Mouse (Mus musculus) heart, embryonic 11.5 days (tissue): ENCODE results near the gene Kcnk3. TPM values are rescaled to one million over a fixed set of nuclear protein-coding genes. Genes with fewer than 3 reads are reported as not detected.

Experiments
- ATAC-seq: fragments of 200-750 bp; cut with Nextera tagmentation; replicated peaks from 2 replicates; pipeline ENCODE4 v1.8.0; 2017; ENCODE audit warnings: moderate library complexity; ENCODE audit not compliant: insufficient number of reproducible peaks, low FRiP score, low TSS enrichment
- H3K27ac ChIP-seq: fragments of 300-500 bp; sonication (generic); 2 replicates; pipeline ENCODE4 v1.5.1; 2014; ENCODE audit warnings: mild to moderate bottlenecking, low read depth, low read length
- H3K27me3 ChIP-seq: fragments of 300-500 bp; sonication (generic); 2 replicates; pipeline ENCODE4 v1.6.1; 2014; ENCODE audit warnings: mild to moderate bottlenecking, low read length, mixed read lengths; ENCODE audit not compliant: control insufficient read depth, insufficient read depth
- H3K36me3 ChIP-seq: fragments of 300-500 bp; sonication (generic); 2 replicates; pipeline ENCODE4 v1.6.1; 2014; ENCODE audit warnings: mild to moderate bottlenecking, low read length, moderate library complexity, mixed read lengths; ENCODE audit not compliant: control insufficient read depth, insufficient read depth
- H3K4me1 ChIP-seq: fragments of 300-500 bp; sonication (generic); 2 replicates; pipeline ENCODE4 v1.6.1; 2014; ENCODE audit warnings: low read length; ENCODE audit not compliant: control insufficient read depth, insufficient read depth
- H3K4me2 ChIP-seq: fragments of 300-500 bp; sonication (generic); 2 replicates; pipeline ENCODE4 v1.6.1; 2014; ENCODE audit warnings: mild to moderate bottlenecking, moderate library complexity
- H3K4me3 ChIP-seq: fragments of 300-500 bp; sonication (generic); 2 replicates; pipeline ENCODE4 v1.5.1; 2014; ENCODE audit warnings: low read depth, low read length
- H3K9ac ChIP-seq: fragments of 300-500 bp; sonication (generic); 2 replicates; pipeline ENCODE4 v1.6.1; 2014; ENCODE audit warnings: mild to moderate bottlenecking, low read depth, low read length, moderate library complexity
- H3K9me3 ChIP-seq: fragments of 300-500 bp; sonication (generic); replicated peaks from 2 replicates; pipeline ENCODE4 v1.6.1; 2016; ENCODE audit warnings: low read length; ENCODE audit not compliant: control insufficient read depth
- WGBS: fragments of 180-500 bp; shearing (Covaris S2); extraction: QIAGEN DNeasy Blood & Tissue Kit; methylation state at CpG from one replicate; pipeline ENCODE4 v1.1.7; 2014; ENCODE audit not compliant: insufficient replicate concordance; 5-methylcytosine and 5-hydroxymethylcytosine counted together
- polyA plus RNA-seq: library from polyadenylated mRNA; unstranded; fragments of >200 nt; fragmentation: Nextera tagmentation; extraction: Ambion mirVana; gene quantifications from 2 replicates; pipeline ENCODE4 v1.2.1, GENCODE M21; 2014

Gene Kcnk3
- polyA plus RNA-seq, 1 experiment from 2014 or later, result 37.8 TPM

- WGBS, result 64% methylated on average over 3 of the region's 3 CpGs
- H3K4me2 ChIP-seq, result no peak overlapping the region
- ATAC-seq, result no peak
- no peaks in the 10 kb centered on the region for H3K9me3 ChIP-seq
- H3K4me1 ChIP-seq, result peaks cover 13% of the 10 kb centered on the region; the same call in 1 of the 2 replicates
- no peak overlapping the region for H3K4me3 ChIP-seq
- H3K36me3 ChIP-seq, result no peaks in the 10 kb centered on the region
- H3K27ac ChIP-seq, result no peak overlapping the region
- H3K27me3 ChIP-seq, result no peaks in the 10 kb centered on the region
- H3K9ac ChIP-seq, result no peak overlapping the region
Observed at GRCm38 (mm10) chr5:30556284-30556683, 31.7 kb upstream of the Kcnk3 start.

GRCm38 (mm10) chr5:30559421-30559820, 28.5 kb upstream of the Kcnk3 start:
- H3K4me1 ChIP-seq, result peaks cover 11% of the 10 kb centered on the region; the same call in 1 of the 2 replicates
- no peaks in the 10 kb centered on the region for H3K27me3 ChIP-seq
- ATAC-seq, result no peak
- no peak overlapping the region for H3K4me2 ChIP-seq
- H3K4me3 ChIP-seq, result no peak overlapping the region
- WGBS, result 85% methylated on average over 3 of the region's 3 CpGs
- H3K36me3 ChIP-seq, result no peaks in the 10 kb centered on the region
- no peak overlapping the region for H3K27ac ChIP-seq
- H3K9me3 ChIP-seq, result no peaks in the 10 kb centered on the region
- H3K9ac ChIP-seq, result no peak overlapping the region

- WGBS, result 23% methylated on average over 3 of the region's 3 CpGs
- Histone ChIP-seq H3K9ac (no peak overlapping the region), H3K36me3 (no peaks in the 10 kb centered on the region), H3K4me1 (0 out of 2 replicates have a peak, but pooled peaks cover 6% of the 10 kb centered on the region), H3K27me3 (no peaks in the 10 kb centered on the region), H3K4me3 (no peak overlapping the region), H3K4me2 (no peak overlapping the region), H3K27ac (no peak overlapping the region), H3K9me3 (no peaks in the 10 kb centered on the region)
- no peak for ATAC-seq
Observed at GRCm38 (mm10) chr5:30559986-30560493, 27.9 kb upstream of the Kcnk3 start.

GRCm38 (mm10) chr5:30568479-30568878, 19.5 kb upstream of the Kcnk3 start:
- no peak overlapping the region for H3K4me2 ChIP-seq
- H3K9ac ChIP-seq, result no peak overlapping the region
- H3K4me3 ChIP-seq, result no peak overlapping the region
- H3K27me3 ChIP-seq, result no peaks in the 10 kb centered on the region
- 60% methylated on average over 1 of the region's 1 CpGs for WGBS
- peaks cover 15% of the 10 kb centered on the region; the same call in 1 of the 2 replicates for H3K4me1 ChIP-seq
- no peaks in the 10 kb centered on the region for H3K36me3 ChIP-seq
- no peaks in the 10 kb centered on the region for H3K9me3 ChIP-seq
- no peak overlapping the region for H3K27ac ChIP-seq
- no peak for ATAC-seq

GRCm38 (mm10) chr5:30571820-30572219, 16.1 kb upstream of the Kcnk3 start:
- Histone ChIP-seq H3K27ac (peak overlapping the region; percentile 85), H3K4me3 (no peak overlapping the region), H3K9me3 (no peaks in the 10 kb centered on the region), H3K9ac (no peak overlapping the region), H3K4me1 (peaks cover 16% of the 10 kb centered on the region), H3K4me2 (no peak overlapping the region), H3K36me3 (no peaks in the 10 kb centered on the region), H3K27me3 (no peaks in the 10 kb centered on the region)
- ATAC-seq, result peak; percentile 23; the same call in 1 of the 2 replicates
- WGBS, result 34% methylated on average over 5 of the region's 5 CpGs

- H3K4me1 ChIP-seq, result peaks cover 40% of the 10 kb centered on the region
Observed at GRCm38 (mm10) chr5:30574367-30574766, 13.6 kb upstream of the Kcnk3 start.

GRCm38 (mm10) chr5:30576233-30576632, 11.7 kb upstream of the Kcnk3 start:
- no peak overlapping the region for H3K4me3 ChIP-seq
- peak overlapping the region; percentile 82 for H3K27ac ChIP-seq
- peaks cover 39% of the 10 kb centered on the region for H3K4me1 ChIP-seq
- no peak for ATAC-seq
- 69% methylated on average over 7 of the region's 7 CpGs for whole genome bisulfite sequencing
- no peaks in the 10 kb centered on the region for H3K27me3 ChIP-seq
- no peak overlapping the region for H3K4me2 ChIP-seq
- H3K36me3 ChIP-seq, result no peaks in the 10 kb centered on the region
- H3K9me3 ChIP-seq, result no peaks in the 10 kb centered on the region
- no peak overlapping the region for H3K9ac ChIP-seq

More at GRCm38 (mm10) chr5:30574367-30574766, 13.6 kb upstream of the Kcnk3 start:
- Histone ChIP-seq H3K9me3 (no peaks in the 10 kb centered on the region), H3K27ac (0 out of 2 replicates have a peak overlapping the region, but pooled peaks have one; percentile 46), H3K36me3 (no peaks in the 10 kb centered on the region), H3K27me3 (no peaks in the 10 kb centered on the region), H3K4me2 (no peak overlapping the region), H3K9ac (no peak overlapping the region), H3K4me3 (no peak overlapping the region)
- 72% methylated on average over 8 of the region's 8 CpGs for WGBS
- ATAC-seq, result no peak

- Histone ChIP-seq H3K4me2 (no peak overlapping the region), H3K9ac (no peak overlapping the region; the same call in 1 of the 2 replicates), H3K36me3 (no peaks in the 10 kb centered on the region), H3K27me3 (no peaks in the 10 kb centered on the region), H3K4me1 (peaks cover 38% of the 10 kb centered on the region), H3K9me3 (no peaks in the 10 kb centered on the region), H3K4me3 (no peak overlapping the region), H3K27ac (peak overlapping the region; percentile 82)
- peak; percentile 59; the same call in 1 of the 2 replicates for ATAC-seq
- 37% methylated on average over 9 of the region's 9 CpGs for WGBS
Observed at GRCm38 (mm10) chr5:30577251-30577650, 10.7 kb upstream of the Kcnk3 start.

GRCm38 (mm10) chr5:30577654-30578310, 10.2 kb upstream of the Kcnk3 start:
- no peaks in the 10 kb centered on the region for H3K36me3 ChIP-seq
- peak overlapping the region; percentile 82 for H3K27ac ChIP-seq
- no peak overlapping the region for H3K9ac ChIP-seq
- H3K4me3 ChIP-seq, result no peak overlapping the region
- no peaks in the 10 kb centered on the region for H3K27me3 ChIP-seq
- WGBS, result 71% methylated on average over 12 of the region's 12 CpGs
- no peak overlapping the region for H3K4me2 ChIP-seq
- ATAC-seq, result no peak
- no peaks in the 10 kb centered on the region for H3K9me3 ChIP-seq
- H3K4me1 ChIP-seq, result peaks cover 35% of the 10 kb centered on the region
